In genomic region chr6:65599865-65600739, GRCm38 (mm10) we compare ENCODE assay signal across 12 mouse cellular contexts.
DNase-seq lines count a peak whose midpoint lies in the region; ATAC-seq and TF ChIP-seq lines count a peak whose summit lies in the region.
"Had no signal": no experiment of that assay in that cellular context is flagged by ENCODE, and none has a peak within 500 bp of the region (broad histone marks: within the 10 kb centered on the region; RNA-seq: fewer than 3 reads in every experiment).

No protein-coding gene starts in this region.

- H3K36me3 ChIP-seq in midbrain, embryonic 13.5 days = no peaks in the 10 kb centered on the region
- H3K36me3 ChIP-seq in midbrain, embryonic 10.5 days = no peaks in the 10 kb centered on the region
- H3K36me3 ChIP-seq in myocyte (ENCODE audit: control insufficient read depth, insufficient read depth) = no peaks in the 10 kb centered on the region
- no peaks in the 10 kb centered on the region for H3K36me3 ChIP-seq in liver, embryonic 11.5 days (ENCODE audit: control insufficient read depth, insufficient read depth, low read length)
- H3K36me3 ChIP-seq: heart, embryonic 12.5 days; limb, embryonic 15.5 days had no signal

- TF ChIP-seq POLR2A in bone marrow macrophage, adult 2 months (IDR thresholded peaks at IDR 0.05; ENCODE audit: borderline replicate concordance, low read depth, low read length) = no peak
- TF ChIP-seq POLR2A in myocyte (IDR thresholded peaks at IDR 0.05; ENCODE audit: insufficient read length, low read depth) = no peak

- H3K9ac ChIP-seq in midbrain, embryonic 13.5 days (replicated peaks) = no peak overlapping the region
- H3K9ac ChIP-seq in liver, embryonic 11.5 days (ENCODE audit: low read depth, low read length) = no peak overlapping the region
- H3K9ac ChIP-seq: heart, embryonic 12.5 days; limb, embryonic 15.5 days had no signal

- no peak for TF ChIP-seq CTCF in bone marrow macrophage, adult 2 months (IDR thresholded peaks at IDR 0.05; ENCODE audit: low read depth, low read length)

- 0 out of 2 replicates have a peak, but pooled peaks cover 5% of the 10 kb centered on the region for H3K27me3 ChIP-seq in midbrain, embryonic 13.5 days
- H3K27me3 ChIP-seq in midbrain, embryonic 10.5 days (ENCODE audit: low read depth, poor library complexity, severe bottlenecking) = peaks cover 10% of the 10 kb centered on the region; the same call in 1 of the 2 replicates
- no peaks in the 10 kb centered on the region for H3K27me3 ChIP-seq in myocyte (ENCODE audit: control insufficient read depth, insufficient read depth, insufficient read length)
- H3K27me3 ChIP-seq in liver, embryonic 11.5 days (replicated peaks; ENCODE audit: control insufficient read depth, insufficient read depth, low read length) = no peaks in the 10 kb centered on the region
- H3K27me3 ChIP-seq: heart, embryonic 12.5 days; limb, embryonic 15.5 days had no signal

- DNase-seq in cerebellum, postnatal 10 days = peak; percentile 12 to 25
- DNase-seq in cerebellum, postnatal 4 days (ENCODE audit: low spot score in 2 of 2) = no peak
- DNase-seq in midbrain, embryonic 10.5 days (ENCODE audit: low spot score) = no peak
- DNase-seq in cerebellum, adult 9-10 months = no peak
- no peak for DNase-seq in liver, embryonic 11.5 days (ENCODE audit: low spot score)
- DNase-seq: kidney, adult 11 months had no signal

- ATAC-seq in midbrain, embryonic 13.5 days = 0 out of 2 replicates have a peak, but pooled peaks have one; percentile 27
- ATAC-seq in liver, embryonic 11.5 days (replicated peaks; ENCODE audit: low FRiP score) = no peak

- H3K4me3 ChIP-seq in midbrain, embryonic 13.5 days (replicated peaks) = no peak overlapping the region
- no peak overlapping the region for H3K4me3 ChIP-seq in midbrain, embryonic 10.5 days
- no peak overlapping the region for H3K4me3 ChIP-seq in bone marrow macrophage, adult 2 months (ENCODE audit: insufficient read depth, low read length)
- no peak overlapping the region for H3K4me3 ChIP-seq in myocyte
- H3K4me3 ChIP-seq in liver, embryonic 11.5 days (ENCODE audit: low read depth, low read length) = no peak overlapping the region
- H3K4me3 ChIP-seq: heart, embryonic 12.5 days; layer of hippocampus, adult 2 months; limb, embryonic 15.5 days had no signal

- no peak overlapping the region for H3K4me2 ChIP-seq in midbrain, embryonic 13.5 days (replicated peaks)
- H3K4me2 ChIP-seq in myocyte (ENCODE audit: low read depth) = peak overlapping the region; percentile 12
- H3K4me2 ChIP-seq in liver, embryonic 11.5 days = no peak overlapping the region
- H3K4me2 ChIP-seq: heart, embryonic 12.5 days; limb, embryonic 15.5 days had no signal

- no peaks in the 10 kb centered on the region for H3K9me3 ChIP-seq in midbrain, embryonic 13.5 days
- H3K9me3 ChIP-seq in midbrain, embryonic 10.5 days (replicated peaks) = no peaks in the 10 kb centered on the region
- no peaks in the 10 kb centered on the region for H3K9me3 ChIP-seq in liver, embryonic 11.5 days (ENCODE audit: control insufficient read depth, low read length)
- H3K9me3 ChIP-seq: heart, embryonic 12.5 days; limb, embryonic 15.5 days had no signal

- H3K4me1 ChIP-seq in midbrain, embryonic 13.5 days (replicated peaks) = peaks cover 11% of the 10 kb centered on the region
- peaks cover 15% of the 10 kb centered on the region for H3K4me1 ChIP-seq in midbrain, embryonic 10.5 days
- peaks cover 41% of the 10 kb centered on the region for H3K4me1 ChIP-seq in bone marrow macrophage, adult 2 months (ENCODE audit: control insufficient read depth, insufficient read depth, low read length)
- H3K4me1 ChIP-seq in liver, embryonic 11.5 days (replicated peaks; ENCODE audit: control insufficient read depth, insufficient read depth, low read length) = no peaks in the 10 kb centered on the region
- H3K4me1 ChIP-seq: heart, embryonic 12.5 days; limb, embryonic 15.5 days had no signal

- no peak overlapping the region for H3ac ChIP-seq in myocyte (ENCODE audit: control insufficient read depth, insufficient read length)

- WGBS in midbrain, embryonic 13.5 days = 20% methylated on average over 7 of the region's 7 CpGs
- 27% methylated on average over 7 of the region's 7 CpGs for WGBS in midbrain, embryonic 10.5 days
- 33% methylated on average over 7 of the region's 7 CpGs for WGBS in liver, embryonic 11.5 days

- H3K79me2 ChIP-seq in myocyte (ENCODE audit: control insufficient read depth, insufficient read depth) = no peaks in the 10 kb centered on the region

- no peak overlapping the region for H3K27ac ChIP-seq in midbrain, embryonic 13.5 days
- no peak overlapping the region for H3K27ac ChIP-seq in midbrain, embryonic 10.5 days (replicated peaks)
- 0 out of 2 replicates have a peak overlapping the region, but pooled peaks have one; percentile 31 for H3K27ac ChIP-seq in bone marrow macrophage, adult 2 months (ENCODE audit: insufficient read depth, low read depth, low read length)
- no peak overlapping the region for H3K27ac ChIP-seq in liver, embryonic 11.5 days (ENCODE audit: low read depth, low read length)
- H3K27ac ChIP-seq: layer of hippocampus, adult 2 months; limb, embryonic 15.5 days had no signal

TF ChIP-seq in myocyte, 11 proteins besides CTCF, POLR2A, EP300 and RAD21:
- TF ChIP-seq POLR2AphosphoS2 (IDR thresholded peaks at IDR 0.05; ENCODE audit: insufficient read length, low read depth) (no peak), MAX (IDR thresholded peaks at IDR 0.05; ENCODE audit: low read depth) (no peak), MYOG (IDR thresholded peaks at IDR 0.05; ENCODE audit: control insufficient read depth in 1 of 3, insufficient read depth in 1 of 3, insufficient read length in 2 of 3, low read depth in 2 of 3) (no peak), SRF (IDR thresholded peaks at IDR 0.05; ENCODE audit: control insufficient read depth, insufficient read length, low read depth) (no peak), TCF3 (IDR thresholded peaks at IDR 0.05; ENCODE audit: insufficient read length, low read depth) (no peak), USF1 (IDR thresholded peaks at IDR 0.05; ENCODE audit: low read depth) (no peak), CEBPB (IDR thresholded peaks at IDR 0.05; ENCODE audit: insufficient read depth, poor library complexity, severe bottlenecking) (no peak), TCF12 (IDR thresholded peaks at IDR 0.05; ENCODE audit: insufficient read depth, poor library complexity, severe bottlenecking) (no peak), E2F4 (IDR thresholded peaks at IDR 0.05; ENCODE audit: insufficient read depth) (no peak), REST (IDR thresholded peaks at IDR 0.05; ENCODE audit: insufficient read depth, insufficient read length) (no peak), MYOD1 (IDR thresholded peaks at IDR 0.05; ENCODE audit: control insufficient read depth in 1 of 3, insufficient read length in 2 of 3, low read depth in 2 of 3) (no peak)

Comparison
In these comparisons a context has a peak if more than half of its experiments do, and no peak if none do; other contexts are left out.
1. DNase-seq: peak in cerebellum, postnatal 10 days (2 of 2); none in cerebellum, postnatal 4 days (0 of 2), midbrain, embryonic 10.5 days (single experiment), cerebellum, adult 9-10 months (single experiment) and liver, embryonic 11.5 days (single experiment).